8 mouse cellular contexts compared by ENCODE assay signal in the genomic region with DNA sequence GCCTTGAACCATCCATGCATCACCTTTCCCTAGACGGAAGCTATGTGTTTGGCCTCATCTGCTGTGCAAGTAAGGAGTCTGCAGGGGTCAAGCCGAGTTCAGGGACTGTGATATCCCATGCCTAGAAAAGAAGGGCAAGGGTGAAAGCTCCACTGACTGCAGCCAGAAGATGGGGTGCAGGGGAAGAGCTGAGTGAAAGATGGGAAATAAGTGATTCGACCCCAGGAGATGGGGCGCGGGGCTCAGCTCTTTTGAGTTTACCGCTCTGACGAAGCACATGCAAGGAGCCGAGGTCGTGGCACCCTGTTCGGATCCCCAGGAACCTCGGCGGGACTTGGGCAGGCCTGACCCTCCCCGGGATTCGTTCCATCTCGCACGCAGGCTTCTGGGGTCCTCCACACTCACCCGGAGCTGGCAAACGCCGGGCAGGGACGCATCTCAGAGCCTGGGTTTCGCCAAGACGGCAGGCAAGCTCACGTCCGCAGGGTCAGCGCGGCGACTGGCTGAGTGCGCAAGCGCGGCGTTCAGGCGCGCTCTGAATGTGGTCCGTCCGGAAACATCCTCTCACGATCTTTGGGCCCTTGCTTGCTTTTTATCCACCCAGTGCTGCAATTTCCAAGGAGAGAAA. TPM values are rescaled to one million over a fixed set of nuclear protein-coding genes. Genes with fewer than 3 reads are reported as not detected.
DNase-seq lines count a peak whose midpoint lies in the region; ATAC-seq and TF ChIP-seq lines count a peak whose summit lies in the region.

A gene (minus strand): TSS at position 538 of the 628 bp plus-strand sequence.

- ATAC-seq in erythroblast, adult 5-6 weeks (replicated peaks; ENCODE audit: low FRiP score, poor library complexity, severe bottlenecking), result peak; percentile 84
- peak; percentile 85 for ATAC-seq in heart, embryonic 11.5 days (replicated peaks; ENCODE audit: insufficient number of reproducible peaks, low FRiP score, low TSS enrichment)
- ATAC-seq in kidney, embryonic 15.5 days (replicated peaks; ENCODE audit: low FRiP score), result peak; percentile 96
- ATAC-seq in limb, embryonic 15.5 days (ENCODE audit: insufficient number of reproducible peaks, low FRiP score, low TSS enrichment, low read depth), result peak; percentile 65; the same call in 1 of the 2 replicates
- ATAC-seq in midbrain, postnatal 0 days (ENCODE audit: low FRiP score), result peak; percentile 96

- peak within 1 kb of the TSS; percentile 98 for H3K9ac ChIP-seq in heart, embryonic 11.5 days (ENCODE audit: low read depth, low read length)
- H3K9ac ChIP-seq in kidney, embryonic 15.5 days, result peak within 1 kb of the TSS; percentile 77
- peak within 1 kb of the TSS; percentile 82 for H3K9ac ChIP-seq in limb, embryonic 15.5 days
- H3K9ac ChIP-seq in midbrain, postnatal 0 days (replicated peaks; ENCODE audit: low read length, poor library complexity, severe bottlenecking), result peak within 1 kb of the TSS; percentile 97

- DNase-seq in brain, embryonic 14.5 days (ENCODE audit: low read depth), result peak; percentile 94
- DNase-seq in midbrain, postnatal 0 days (ENCODE audit: low spot score), result peak; percentile 88
- DNase-seq in spleen, postnatal 10 days (ENCODE audit: low spot score in 2 of 2), result peak; percentile 64 to 71

- H3K79me2 ChIP-seq in C2C12 (ENCODE audit: control insufficient read depth, insufficient read depth), result peaks cover 41% of the 10 kb centered on the region

- H3K27ac ChIP-seq in heart, embryonic 11.5 days (ENCODE audit: low read depth, low read length), result peak within 1 kb of the TSS; percentile 65
- H3K27ac ChIP-seq in kidney, embryonic 15.5 days, result peak within 1 kb of the TSS; percentile 81
- H3K27ac ChIP-seq in limb, embryonic 15.5 days, result peak within 1 kb of the TSS; percentile 68; the same call in 1 of the 2 replicates
- peak within 1 kb of the TSS; percentile 82 for H3K27ac ChIP-seq in midbrain, postnatal 0 days (ENCODE audit: low read depth, low read length)

- TF ChIP-seq CTCF in C2C12 (IDR thresholded peaks at IDR 0.05; ENCODE audit: control insufficient read depth, insufficient read depth, insufficient read length), result no peak
- TF ChIP-seq CTCF in brain, embryonic 14.5 days (IDR thresholded peaks at IDR 0.05; ENCODE audit: borderline replicate concordance, extremely low read depth, insufficient read depth, insufficient read length), result no peak
- no peak for TF ChIP-seq CTCF in midbrain, postnatal 0 days (IDR thresholded peaks at IDR 0.05)

- peaks cover 15% of the 10 kb centered on the region for H3K36me3 ChIP-seq in C2C12 (ENCODE audit: control insufficient read depth, insufficient read depth)
- no peaks in the 10 kb centered on the region for H3K36me3 ChIP-seq in heart, embryonic 11.5 days (ENCODE audit: control insufficient read depth, insufficient read depth, low read length)
- H3K36me3 ChIP-seq in kidney, embryonic 15.5 days, result peaks cover 14% of the 10 kb centered on the region
- H3K36me3 ChIP-seq in limb, embryonic 15.5 days, result peaks cover 13% of the 10 kb centered on the region
- H3K36me3 ChIP-seq in midbrain, postnatal 0 days (ENCODE audit: insufficient read depth, low read length), result peaks cover 9% of the 10 kb centered on the region; the same call in 1 of the 2 replicates

- H3K4me1 ChIP-seq in heart, embryonic 11.5 days (ENCODE audit: control insufficient read depth, insufficient read depth, low read length), result peaks cover 6% of the 10 kb centered on the region; the same call in 1 of the 2 replicates
- peaks cover 10% of the 10 kb centered on the region for H3K4me1 ChIP-seq in kidney, embryonic 15.5 days
- peaks cover 9% of the 10 kb centered on the region for H3K4me1 ChIP-seq in limb, embryonic 15.5 days
- H3K4me1 ChIP-seq in midbrain, postnatal 0 days (ENCODE audit: insufficient read depth, low read length), result peaks cover 5% of the 10 kb centered on the region; the same call in 1 of the 2 replicates

- peak; percentile 77; the same call in 1 of the 2 replicates for TF ChIP-seq POLR2A in brain, embryonic 14.5 days (IDR thresholded peaks at IDR 0.05; ENCODE audit: borderline replicate concordance, extremely low read depth, insufficient read depth, insufficient read length, poor library complexity, severe bottlenecking)

- peaks cover 29% of the 10 kb centered on the region for H3K79me3 ChIP-seq in C2C12 (ENCODE audit: low read depth)

- peak within 1 kb of the TSS; percentile 78 for H3K4me3 ChIP-seq in C2C12 (ENCODE audit: insufficient read depth, poor library complexity, severe bottlenecking)
- H3K4me3 ChIP-seq in heart, embryonic 11.5 days (ENCODE audit: low read depth, low read length), result peak within 1 kb of the TSS; percentile 85
- H3K4me3 ChIP-seq in kidney, embryonic 15.5 days (replicated peaks), result peak within 1 kb of the TSS; percentile 73
- H3K4me3 ChIP-seq in limb, embryonic 15.5 days, result peak within 1 kb of the TSS; percentile 82
- peak within 1 kb of the TSS; percentile 89 for H3K4me3 ChIP-seq in midbrain, postnatal 0 days (ENCODE audit: low read depth, low read length)

- peak within 1 kb of the TSS; percentile 79 for H3K4me2 ChIP-seq in heart, embryonic 11.5 days
- peak within 1 kb of the TSS; percentile 73 for H3K4me2 ChIP-seq in kidney, embryonic 15.5 days
- H3K4me2 ChIP-seq in limb, embryonic 15.5 days, result peak within 1 kb of the TSS; percentile 57
- H3K4me2 ChIP-seq in midbrain, postnatal 0 days (ENCODE audit: low read depth, low read length, poor library complexity, severe bottlenecking), result peak within 1 kb of the TSS; percentile 74

- no peaks in the 10 kb centered on the region for H3K9me3 ChIP-seq in heart, embryonic 11.5 days (replicated peaks; ENCODE audit: control insufficient read depth, low read length)
- H3K9me3 ChIP-seq in kidney, embryonic 15.5 days (replicated peaks), result no peaks in the 10 kb centered on the region
- no peaks in the 10 kb centered on the region for H3K9me3 ChIP-seq in limb, embryonic 15.5 days
- H3K9me3 ChIP-seq in midbrain, postnatal 0 days (ENCODE audit: low read length), result no peaks in the 10 kb centered on the region

- WGBS in heart, embryonic 11.5 days (ENCODE audit: insufficient replicate concordance), result under 1% methylated on average over 36 of the region's 36 CpGs
- WGBS in kidney, embryonic 15.5 days, result under 1% methylated on average over 36 of the region's 36 CpGs
- WGBS in limb, embryonic 15.5 days, result under 1% methylated on average over 36 of the region's 36 CpGs
- under 1% methylated on average over 36 of the region's 36 CpGs for whole genome bisulfite sequencing in midbrain, postnatal 0 days

- H3K27me3 ChIP-seq in C2C12 (ENCODE audit: control insufficient read depth, insufficient read depth, insufficient read length), result peaks cover 4% of the 10 kb centered on the region
- no peaks in the 10 kb centered on the region for H3K27me3 ChIP-seq in heart, embryonic 11.5 days (ENCODE audit: control insufficient read depth, insufficient read depth, low read length)
- no peaks in the 10 kb centered on the region for H3K27me3 ChIP-seq in kidney, embryonic 15.5 days
- H3K27me3 ChIP-seq in limb, embryonic 15.5 days, result no peaks in the 10 kb centered on the region
- H3K27me3 ChIP-seq in midbrain, postnatal 0 days (ENCODE audit: insufficient read depth, low read length), result no peaks in the 10 kb centered on the region

- peak within 1 kb of the TSS; percentile 96 for H3ac ChIP-seq in C2C12 (ENCODE audit: control insufficient read depth, insufficient read length, low read depth)

TF ChIP-seq in C2C12, 6 proteins besides CTCF, POLR2A, EP300 and RAD21:
- peak; percentile 92 for TF ChIP-seq MAX (IDR thresholded peaks at IDR 0.05)
- TF ChIP-seq USF1 (IDR thresholded peaks at IDR 0.05; ENCODE audit: low read depth), result no peak
TF ChIP-seq in C2C12: peak in this region for 1.

RNA-seq across cellular contexts. Expression of the gene that starts here (rescaled TPM):
- polyA plus RNA-seq in C2C12 (2012; fragmentation: generic; extraction: Trizol), result 1.7 TPM
- 7.7 and 9.4 TPM in 2 replicates for polyA plus RNA-seq in brain, embryonic 14.5 days (2012; rRNA removed)
- 4.0 and 7.5 TPM in 2 replicates for total RNA-seq in erythroblast, adult 5-6 weeks (2015; ENCODE audit: low replicate concordance)
- 0.51 and 1.5 TPM in 2 replicates for total RNA-seq in erythroblast, adult 5-6 weeks (2017; ENCODE audit: low replicate concordance)
- 4.5 and 5.5 TPM in 2 replicates for polyA plus RNA-seq in heart, embryonic 11.5 days (2014; fragmentation: Nextera tagmentation; extraction: Ambion mirVana)
- polyA plus RNA-seq in kidney, embryonic 15.5 days (2015; fragmentation: Nextera tagmentation; extraction: Ambion mirVana), result 4.6 and 5.0 TPM in 2 replicates
- polyA plus RNA-seq in limb, embryonic 15.5 days (2015; fragmentation: Nextera tagmentation; extraction: Ambion mirVana), result 3.6 and 4.1 TPM in 2 replicates
- 19.5 and 25.9 TPM in 2 replicates for total RNA-seq in midbrain, postnatal 0 days (2014; rRNA removed)
- 7.2 and 8.3 TPM in 2 replicates for polyA plus RNA-seq in midbrain, postnatal 0 days (2015; fragmentation: Nextera tagmentation; extraction: Ambion mirVana)

Comparison
In these comparisons a context has a peak if more than half of its experiments do, and no peak if none do; other contexts are left out.
1. Peak in every context shown above with its lines: DNase-seq, ATAC-seq, H3K4me3 ChIP-seq and H3K27ac ChIP-seq.